ENCODE assay signal across 10 mouse cellular contexts in genomic region chr2:119803618-119804274, GRCm38 (mm10). TPM values are rescaled to one million over a fixed set of nuclear protein-coding genes. Genes with fewer than 3 reads are reported as not detected.
DNase-seq lines count a peak whose midpoint lies in the region; ATAC-seq and TF ChIP-seq lines count a peak whose summit lies in the region.
"Had no signal": no experiment of that assay in that cellular context is flagged by ENCODE, and none has a peak within 500 bp of the region (broad histone marks: within the 10 kb centered on the region; RNA-seq: fewer than 3 reads in every experiment).

No protein-coding gene starts in this region.

- no peak overlapping the region for H3K4me2 ChIP-seq in neural tube, embryonic 11.5 days (ENCODE audit: low read depth)
- H3K4me2 ChIP-seq in hindbrain, embryonic 13.5 days: no peak overlapping the region
- H3K4me2 ChIP-seq in stomach, postnatal 0 days (replicated peaks; ENCODE audit: low read depth): no peak overlapping the region

- H3K4me3 ChIP-seq in neural tube, embryonic 11.5 days (ENCODE audit: low read depth, low read length): no peak overlapping the region
- no peak overlapping the region for H3K4me3 ChIP-seq in hindbrain, embryonic 13.5 days
- H3K4me3 ChIP-seq in stomach, postnatal 0 days (ENCODE audit: low read depth, low read length): no peak overlapping the region

- H3K9ac ChIP-seq in neural tube, embryonic 11.5 days (ENCODE audit: low read length): peak overlapping the region; percentile 27; the same call in 1 of the 2 replicates
- H3K9ac ChIP-seq in hindbrain, embryonic 13.5 days: peak overlapping the region; percentile 46; the same call in 1 of the 2 replicates
- H3K9ac ChIP-seq in stomach, postnatal 0 days (ENCODE audit: low read length): no peak overlapping the region

- H3K27me3 ChIP-seq in neural tube, embryonic 11.5 days (ENCODE audit: control insufficient read depth, insufficient read depth, low read length): no peaks in the 10 kb centered on the region
- peaks cover 17% of the 10 kb centered on the region for H3K27me3 ChIP-seq in hindbrain, embryonic 13.5 days
- no peaks in the 10 kb centered on the region for H3K27me3 ChIP-seq in stomach, postnatal 0 days (ENCODE audit: control insufficient read depth, insufficient read depth, low read length)

- no peak for TF ChIP-seq EP300 in stomach, postnatal 0 days (optimal IDR thresholded peaks at IDR 0.05)

- peaks cover 32% of the 10 kb centered on the region for H3K4me1 ChIP-seq in neural tube, embryonic 11.5 days (ENCODE audit: control insufficient read depth, insufficient read depth, low read length)
- H3K4me1 ChIP-seq in hindbrain, embryonic 13.5 days (replicated peaks): peaks cover 61% of the 10 kb centered on the region
- H3K4me1 ChIP-seq in stomach, postnatal 0 days (replicated peaks; ENCODE audit: control insufficient read depth, insufficient read depth): peaks cover 7% of the 10 kb centered on the region

- ATAC-seq in frontal cortex, adult (ENCODE audit: low TSS enrichment): peak; percentile 41
- no peak for ATAC-seq in neural tube, embryonic 11.5 days (ENCODE audit: insufficient read depth, low FRiP score, low TSS enrichment)
- ATAC-seq in hindbrain, embryonic 13.5 days (ENCODE audit: low FRiP score): peak; percentile 33
- no peak for ATAC-seq in stomach, postnatal 0 days (ENCODE audit: low FRiP score, low TSS enrichment)

- DNase-seq in frontal cortex, postnatal 10 days (ENCODE audit: low spot score in 2 of 2): no peak
- DNase-seq in neural tube, embryonic 11.5 days (ENCODE audit: low spot score): no peak
- no peak for DNase-seq in neural tube, embryonic 10.5 days (ENCODE audit: extremely low spot score, low spot score)
- DNase-seq in stomach, postnatal 0 days (ENCODE audit: low spot score): no peak
- DNase-seq in adrenal gland, adult 2 months: no peak
- no peak for DNase-seq in layer of hippocampus, adult 18-20 months (ENCODE audit: low spot score in 2 of 2)
- DNase-seq: gastrocnemius, postnatal 14 days; lung, postnatal 36 days had no signal

- no peak for TF ChIP-seq CTCF in stomach, postnatal 0 days (IDR thresholded peaks at IDR 0.05; ENCODE audit: low read depth)

- 27% methylated on average over 6 of the region's 6 CpGs for WGBS in neural tube, embryonic 11.5 days
- WGBS in hindbrain, embryonic 13.5 days: 12% methylated on average over 6 of the region's 6 CpGs
- 37% methylated on average over 6 of the region's 6 CpGs for WGBS in stomach, postnatal 0 days

- H3K36me3 ChIP-seq in neural tube, embryonic 11.5 days (ENCODE audit: control insufficient read depth, insufficient read depth, low read length): no peaks in the 10 kb centered on the region
- peaks cover 30% of the 10 kb centered on the region for H3K36me3 ChIP-seq in hindbrain, embryonic 13.5 days
- peaks cover 4% of the 10 kb centered on the region for H3K36me3 ChIP-seq in stomach, postnatal 0 days (ENCODE audit: control insufficient read depth, insufficient read depth, low read length)

- H3K27ac ChIP-seq in neural tube, embryonic 11.5 days (ENCODE audit: low read depth, low read length): no peak overlapping the region
- peak overlapping the region; percentile 66 for H3K27ac ChIP-seq in hindbrain, embryonic 13.5 days
- H3K27ac ChIP-seq in stomach, postnatal 0 days (replicated peaks): 0 out of 2 replicates have a peak overlapping the region, but pooled peaks have one; percentile 0

- no peaks in the 10 kb centered on the region for H3K9me3 ChIP-seq in neural tube, embryonic 11.5 days (ENCODE audit: control insufficient read depth, low read length)
- no peaks in the 10 kb centered on the region for H3K9me3 ChIP-seq in hindbrain, embryonic 13.5 days
- H3K9me3 ChIP-seq in stomach, postnatal 0 days (ENCODE audit: control insufficient read depth, low read length): no peaks in the 10 kb centered on the region

RNA-seq across cellular contexts. Expression of gene Tyro3, which starts 6.2 kb away (rescaled TPM):
- 19.0 and 20.0 TPM in 2 replicates for polyA plus RNA-seq in neural tube, embryonic 11.5 days (2014; fragmentation: Nextera tagmentation; extraction: Ambion mirVana)
- polyA plus RNA-seq in hindbrain, embryonic 13.5 days (2015; fragmentation: Nextera tagmentation; extraction: Ambion mirVana): 19.4 and 20.0 TPM in 2 replicates
- polyA plus RNA-seq in stomach, postnatal 0 days (2015; fragmentation: Nextera tagmentation; extraction: Ambion mirVana): 20.6 and 22.8 TPM in 2 replicates
- total RNA-seq in adrenal gland, adult 2 months (2021): 1 to 10 TPM; 3.9 to 5.7 TPM
- polyA plus RNA-seq in adrenal gland, adult 2 months (2012; rRNA removed): 4.1 and 5.5 TPM in 2 replicates
- 10 to 100 TPM; 87.5 to 93.6 TPM for total RNA-seq in layer of hippocampus, adult 18-20 months (2021)

RNA-seq across cellular contexts. Expression of gene Rpap1, which starts 16.4 kb away (rescaled TPM):
- 23.5 and 26.6 TPM in 2 replicates for polyA plus RNA-seq in neural tube, embryonic 11.5 days (2014; fragmentation: Nextera tagmentation; extraction: Ambion mirVana)
- 22.2 and 22.6 TPM in 2 replicates for polyA plus RNA-seq in hindbrain, embryonic 13.5 days (2015; fragmentation: Nextera tagmentation; extraction: Ambion mirVana)
- 10.1 and 10.4 TPM in 2 replicates for polyA plus RNA-seq in stomach, postnatal 0 days (2015; fragmentation: Nextera tagmentation; extraction: Ambion mirVana)
- 10 to 100 TPM; 13.6 to 18.7 TPM for total RNA-seq in adrenal gland, adult 2 months (2021)
- 39.1 and 42.3 TPM in 2 replicates for polyA plus RNA-seq in adrenal gland, adult 2 months (2012; rRNA removed)
- total RNA-seq in layer of hippocampus, adult 18-20 months (2021): 10 to 100 TPM; 17.7 to 19.2 TPM

RNA-seq across cellular contexts. Expression of gene Ltk, which starts 43.5 kb away (rescaled TPM):
- polyA plus RNA-seq in neural tube, embryonic 11.5 days (2014; fragmentation: Nextera tagmentation; extraction: Ambion mirVana): 0.13 TPM in 1 of 2 replicates, not detected in the other
- 0.91 and 1.4 TPM in 2 replicates for polyA plus RNA-seq in hindbrain, embryonic 13.5 days (2015; fragmentation: Nextera tagmentation; extraction: Ambion mirVana)
- polyA plus RNA-seq in stomach, postnatal 0 days (2015; fragmentation: Nextera tagmentation; extraction: Ambion mirVana): 2.2 and 2.3 TPM in 2 replicates
- total RNA-seq in adrenal gland, adult 2 months (2021): under 1 TPM; 0.69 to 0.90 TPM
- polyA plus RNA-seq in adrenal gland, adult 2 months (2012; rRNA removed): 1.9 and 2.3 TPM in 2 replicates
- total RNA-seq in layer of hippocampus, adult 18-20 months (2021): 10 to 100 TPM; 12.5 to 15.8 TPM
- total RNA-seq: gastrocnemius, postnatal 14 days had no signal

Comparison
In these comparisons a context has a peak if more than half of its experiments do, and no peak if none do; other contexts are left out.
1. ATAC-seq: peak in frontal cortex, adult (single experiment) and hindbrain, embryonic 13.5 days (single experiment); none in neural tube, embryonic 11.5 days (single experiment) and stomach, postnatal 0 days (single experiment).